Mouse (Mus musculus): ENCODE results near the gene Tmem38a.

Gene Tmem38a

GRCm38 (mm10) chr8:72583056-72583771 is 11.4 kb downstream of the Tmem38a start:
- in situ Hi-C loops (cut with MboI, MseI): loop anchor here in 1 of 2 experiments (10.0 kb wide), 1 partner anchor 318 kb away; no protein-coding TSS in a partner anchor

- in situ Hi-C loops (cut with MboI, MseI): loop anchor here in 1 of 2 experiments (10.0 kb wide), 1 partner anchor 320 kb away; no protein-coding TSS in a partner anchor
Measured at GRCm38 (mm10) chr8:72584390-72584789, 12.5 kb downstream of the Tmem38a start.

- in situ Hi-C loops (cut with MboI, MseI): loop anchor here (5.0 to 10.0 kb wide), 3 partner anchors 54 to 323 kb away; no protein-coding TSS in a partner anchor
Measured at GRCm38 (mm10) chr8:72587806-72588205, 16.0 kb downstream of the Tmem38a start.

- in situ Hi-C loops (cut with MboI, MseI): loop anchor here (5.0 to 10.0 kb wide), 3 partner anchors 53 to 324 kb away; no protein-coding TSS in a partner anchor
Measured at GRCm38 (mm10) chr8:72588865-72589264, 17.0 kb downstream of the Tmem38a start.

GRCm38 (mm10) chr8:72589286-72589685 is 17.4 kb downstream of the Tmem38a start:
- in situ Hi-C loops (cut with MboI, MseI): loop anchor here (5.0 to 10.0 kb wide), 3 partner anchors 53 to 324 kb away; no protein-coding TSS in a partner anchor

- in situ Hi-C loops (cut with MboI, MseI): loop anchor here in 1 of 2 experiments (5.0 kb wide), 1 partner anchor 157 kb away; no protein-coding TSS in a partner anchor
Measured at GRCm38 (mm10) chr8:72590198-72590597, 18.3 kb downstream of the Tmem38a start.
